Mouse (Mus musculus) liver, adult 2 months (tissue): ENCODE measurements around the gene Slc9a3r2. TPM values are rescaled to one million over a fixed set of nuclear protein-coding genes. Genes with fewer than 3 reads are reported as not detected.
A peak's percentile ranks its signal among the peaks of the same experiment; 100 is the strongest.

Source experiments
- DNase-seq: peaks from one replicate; pipeline ENCODE4 v3.0.0-alpha.2; 2011; ENCODE audit warnings: low read depth, low spot score; ENCODE audit errors: extremely low read depth
- H3K27ac ChIP-seq: fragments of 200-500 bp; replicated peaks from 2 replicates; pipeline ENCODE4 v1.5.1; 2012; ENCODE audit warnings: low read depth, mild to moderate bottlenecking, control low read depth, inconsistent platforms, low read length; ENCODE audit not compliant: insufficient read depth
- H3K27me3 ChIP-seq: fragments of 200-500 bp; 2 replicates; pipeline ENCODE4 v1.6.1; 2012; ENCODE audit warnings: mild to moderate bottlenecking, moderate library complexity, low read length, inconsistent platforms; ENCODE audit not compliant: control insufficient read depth, insufficient read depth
- H3K36me3 ChIP-seq: fragments of 200-500 bp; 2 replicates; pipeline ENCODE4 v1.6.1; 2012; ENCODE audit warnings: low read length, inconsistent platforms; ENCODE audit not compliant: control insufficient read depth, insufficient read depth
- H3K4me1 ChIP-seq: fragments of 200-500 bp; 2 replicates; pipeline ENCODE4 v1.6.1; 2011; ENCODE audit warnings: low read length; ENCODE audit not compliant: control insufficient read depth, insufficient read depth
- H3K4me3 ChIP-seq: fragments of 200-500 bp; 2 replicates; pipeline ENCODE4 v1.5.1; 2011; ENCODE audit warnings: low read depth, mild to moderate bottlenecking, control low read depth, low read length, moderate library complexity; ENCODE audit not compliant: insufficient read depth
- H3K79me2 ChIP-seq: fragments of 200-500 bp; 2 replicates; pipeline ENCODE4 v1.6.1; 2012; ENCODE audit warnings: inconsistent platforms, mild to moderate bottlenecking, low read length, moderate library complexity; ENCODE audit not compliant: control insufficient read depth, insufficient read depth
- H3K9ac ChIP-seq: fragments of 200-500 bp; 2 replicates; pipeline ENCODE4 v1.6.1; 2012; ENCODE audit warnings: low read depth, mild to moderate bottlenecking, control low read depth, inconsistent platforms, low read length
- CTCF ChIP-seq: fragments of 200-500 bp; IDR thresholded peaks from 2 replicates; pipeline ENCODE4 v1.5.1; 2011; ENCODE audit warnings: low read depth, low read length, control low read depth
- POLR2A ChIP-seq: fragments of 200-500 bp; IDR thresholded peaks from 2 replicates; pipeline ENCODE4 v1.6.1; 2011; ENCODE audit warnings: low read length, control low read depth; ENCODE audit not compliant: insufficient read depth; ENCODE audit errors: extremely low read depth
- WGBS: fragments of 180-500 bp; shearing (Covaris S2); methylation state at CpG from one replicate; pipeline ENCODE4 v1.1.7; 2018; 5-methylcytosine and 5-hydroxymethylcytosine counted together
- polyA plus RNA-seq: library from polyadenylated mRNA; depleted of rRNA; stranded (reverse); fragments of >200 nt; gene quantifications from 2 replicates; pipeline ENCODE4 v1.2.3, GENCODE M21; 2012
- total RNA-seq: library from RNA; depleted of rRNA; stranded (reverse); fragments of >200 nt; gene quantifications from 2 replicates; pipeline ENCODE4 v1.2.3, GENCODE M21; 2014

Gene Slc9a3r2
- total and polyA plus RNA-seq, 2 experiments: 8.8 to 31.5 TPM

- WGBS: 82% methylated on average over 9 of the region's 9 CpGs
- H3K27me3 ChIP-seq: no peaks in the 10 kb centered on the region
- no peak for DNase-seq
- no peaks in the 10 kb centered on the region for H3K4me1 ChIP-seq
- peak overlapping the region; percentile 35; the same call in 1 of the 2 replicates for H3K4me3 ChIP-seq
- peak overlapping the region; percentile 66 for H3K9ac ChIP-seq
- H3K36me3 ChIP-seq: peaks cover 5% of the 10 kb centered on the region; the same call in 1 of the 2 replicates
- peaks cover 10% of the 10 kb centered on the region; the same call in 1 of the 2 replicates for H3K79me2 ChIP-seq
- TF ChIP-seq CTCF (no peak), POLR2A (no peak)
- H3K27ac ChIP-seq: peak overlapping the region; percentile 87
Measured at GRCm38 (mm10) chr17:24644875-24645721, 5.0 kb downstream of the Slc9a3r2 start.

- Histone ChIP-seq H3K9ac (peak overlapping the region; percentile 66), H3K4me1 (no peaks in the 10 kb centered on the region), H3K27ac (peak overlapping the region; percentile 83)
Measured at GRCm38 (mm10) chr17:24644030-24644715, 6.0 kb downstream of the Slc9a3r2 start.

GRCm38 (mm10) chr17:24642791-24643343 lies 7.3 kb downstream of the Slc9a3r2 start:
- Histone ChIP-seq H3K36me3 (peaks cover 5% of the 10 kb centered on the region; the same call in 1 of the 2 replicates), H3K4me1 (no peaks in the 10 kb centered on the region), H3K79me2 (no peaks in the 10 kb centered on the region), H3K9ac (no peak overlapping the region), H3K27ac (peak overlapping the region; percentile 83; the same call in 1 of the 2 replicates), H3K27me3 (no peaks in the 10 kb centered on the region), H3K4me3 (no peak overlapping the region)
- TF ChIP-seq CTCF (no peak), POLR2A (no peak)
- WGBS: 83% methylated on average over 6 of the region's 6 CpGs
- no peak for DNase-seq

More at GRCm38 (mm10) chr17:24644030-24644715, 6.0 kb downstream of the Slc9a3r2 start:
- Histone ChIP-seq H3K79me2 (peaks cover 3% of the 10 kb centered on the region; the same call in 1 of the 2 replicates), H3K4me3 (peak overlapping the region; percentile 35), H3K27me3 (no peaks in the 10 kb centered on the region), H3K36me3 (peaks cover 5% of the 10 kb centered on the region; the same call in 1 of the 2 replicates)
- no peak for TF ChIP-seq CTCF
- no peak for TF ChIP-seq POLR2A
- 43% methylated on average over 7 of the region's 7 CpGs for WGBS
- peak; percentile 52 for DNase-seq

- no peak overlapping the region for H3K9ac ChIP-seq
- TF ChIP-seq POLR2A (no peak), CTCF (no peak)
- no peak overlapping the region for H3K27ac ChIP-seq
- H3K4me3 ChIP-seq: no peak overlapping the region
- no peaks in the 10 kb centered on the region for H3K27me3 ChIP-seq
- peaks cover 5% of the 10 kb centered on the region; the same call in 1 of the 2 replicates for H3K36me3 ChIP-seq
- WGBS: 93% methylated on average over 14 of the region's 14 CpGs
- DNase-seq: no peak
- H3K79me2 ChIP-seq: no peaks in the 10 kb centered on the region
- no peaks in the 10 kb centered on the region for H3K4me1 ChIP-seq
Measured at GRCm38 (mm10) chr17:24641944-24642343, 8.2 kb downstream of the Slc9a3r2 start.

GRCm38 (mm10) chr17:24640581-24640980 lies 9.5 kb downstream of the Slc9a3r2 start:
- Histone ChIP-seq H3K9ac (no peak overlapping the region), H3K79me2 (no peaks in the 10 kb centered on the region), H3K36me3 (peaks cover 5% of the 10 kb centered on the region; the same call in 1 of the 2 replicates), H3K27ac (no peak overlapping the region), H3K4me3 (no peak overlapping the region), H3K4me1 (0 out of 2 replicates have a peak, but pooled peaks cover 3% of the 10 kb centered on the region), H3K27me3 (no peaks in the 10 kb centered on the region)
- DNase-seq: no peak
- 94% methylated on average over 15 of the region's 15 CpGs for WGBS
- TF ChIP-seq POLR2A (no peak), CTCF (no peak)
